Mouse (Mus musculus) activated CD4-positive, CD25-positive, alpha-beta regulatory T cell, adult 4 months (primary cell): ENCODE data around the gene Samd1. TPM values are rescaled to one million over a fixed set of nuclear protein-coding genes. Genes with fewer than 3 reads are reported as not detected.
"Not testable (repeated sequence)": the region's sequence is repeated elsewhere in the genome, so short reads cannot be mapped to it uniquely, and the experiment has no call there.

Source experiments
- ATAC-seq: one replicate; pipeline ENCODE4 v1.8.0; 2017
- polyA plus RNA-seq, 2 experiments: library from polyadenylated mRNA; unstranded; fragments of 100-300 nt; shearing (Covaris generic); gene quantifications; one replicate each; pipeline ENCODE4 v1.2.1; 2017

Samd1 gene
- 1 to 10 TPM; 5.5 to 5.9 TPM for polyA plus RNA-seq

DNA sequence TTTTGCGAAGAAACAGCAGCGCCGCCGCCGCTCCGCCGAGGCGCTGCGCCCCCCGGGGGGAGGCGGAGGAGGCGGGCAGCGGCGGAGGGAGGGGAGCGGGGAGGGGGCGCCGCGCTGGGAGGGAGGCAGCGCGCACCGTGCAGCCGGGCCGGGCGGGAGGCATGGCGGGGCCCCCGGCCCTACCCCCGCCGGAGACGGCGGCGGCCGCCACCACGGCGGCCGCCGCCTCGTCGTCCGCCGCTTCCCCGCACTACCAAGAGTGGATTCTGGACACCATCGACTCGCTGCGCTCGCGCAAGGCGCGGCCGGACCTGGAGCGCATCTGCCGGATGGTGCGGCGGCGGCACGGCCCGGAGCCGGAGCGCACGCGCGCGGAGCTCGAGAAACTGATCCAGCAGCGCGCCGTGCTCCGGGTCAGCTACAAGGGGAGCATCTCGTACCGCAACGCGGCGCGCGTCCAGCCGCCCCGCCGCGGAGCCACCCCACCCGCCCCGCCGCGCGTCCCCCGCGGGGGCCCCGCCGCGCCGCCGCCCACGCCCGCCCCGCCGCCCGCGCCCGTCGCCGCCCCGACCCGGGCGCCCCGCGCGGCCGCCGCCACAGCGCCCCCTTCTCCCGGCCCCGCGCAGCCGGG lies at the start of gene Samd1:
Gene Samd1 (plus strand): TSS at position 162 of the 631 bp plus-strand sequence.
- ATAC-seq = no peak

DNA sequence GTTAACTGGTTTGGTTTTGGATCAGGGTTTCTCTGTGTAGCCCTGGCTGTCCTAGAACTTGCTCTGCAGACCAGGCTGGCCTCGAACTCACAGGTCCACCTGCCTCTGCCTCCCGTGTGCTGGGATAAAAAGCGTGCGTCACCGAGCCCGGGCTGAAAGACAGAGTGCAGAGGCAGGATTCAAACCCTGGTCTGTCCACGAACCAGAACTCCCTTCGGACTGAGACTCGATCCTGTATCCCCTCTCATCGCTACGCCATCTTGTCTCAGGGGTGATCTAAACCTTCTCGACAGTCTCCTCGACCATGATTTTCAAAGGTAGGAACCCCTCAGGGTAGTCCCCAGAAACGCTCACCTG lies 42.7 kb upstream of the Samd1 start:
- ATAC-seq = no peak

DNA sequence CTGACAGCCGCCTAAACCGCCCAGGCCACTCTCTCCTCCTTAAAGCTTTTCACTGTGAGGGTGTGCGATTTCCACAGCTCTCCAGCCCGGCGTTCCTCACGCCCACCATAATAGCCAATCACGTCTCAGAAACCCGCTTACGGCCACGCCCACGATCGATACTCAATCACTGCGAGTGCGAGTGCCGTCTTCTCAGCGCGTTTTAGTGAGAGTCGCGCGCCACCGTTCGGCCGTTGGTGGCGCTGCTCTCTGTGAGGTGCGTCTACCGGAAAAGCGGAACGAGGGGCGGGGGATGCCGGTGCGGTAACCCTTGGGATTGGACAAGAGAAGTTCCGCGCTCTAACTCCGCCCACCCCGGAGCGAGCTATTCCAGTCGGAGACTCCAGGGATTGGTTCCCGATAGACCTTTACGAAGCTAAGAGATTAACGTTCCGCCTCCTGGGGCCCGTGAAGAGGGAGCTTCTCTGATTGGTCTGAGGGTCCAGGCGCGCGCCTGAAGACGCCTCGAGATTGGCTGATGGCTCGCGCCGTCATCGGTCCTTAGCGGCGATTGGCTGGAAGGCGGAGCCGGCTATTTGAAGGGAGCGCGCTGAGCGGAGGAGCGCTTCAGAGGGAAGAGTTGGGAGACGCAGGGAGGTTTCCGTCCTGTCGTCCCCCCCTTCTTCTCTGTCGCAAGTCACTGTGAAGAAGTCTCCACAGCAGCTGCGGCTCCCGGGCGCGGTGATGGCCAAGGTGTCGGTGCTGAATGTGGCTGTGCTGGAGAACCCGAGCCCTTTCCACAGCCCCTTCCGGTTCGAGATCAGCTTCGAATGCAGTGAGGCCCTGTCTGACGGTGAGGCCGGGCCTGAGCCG lies 42.1 kb upstream of the Samd1 start, which contains the start of the genes Gm10644 and Asf1b:
Gene Gm10644 (minus strand): TSS at position 100 of the 852 bp plus-strand sequence.
Gene Asf1b (plus strand): TSS at position 402 of the 852 bp plus-strand sequence.
- ATAC-seq = peak; percentile 90

DNA sequence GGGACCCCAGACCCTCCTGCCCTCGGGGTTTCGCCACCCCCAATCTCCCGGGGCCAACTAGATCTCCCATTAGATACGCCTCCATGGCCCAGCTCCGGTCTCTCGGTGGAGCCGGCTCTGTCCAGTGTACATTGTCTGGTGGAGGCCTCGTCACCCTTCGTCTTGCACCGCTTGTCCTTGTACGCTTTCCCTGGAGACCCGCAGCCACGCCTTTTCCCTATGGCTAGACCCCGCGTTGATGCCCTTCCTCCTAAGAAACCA lies 41.6 kb upstream of the Samd1 start:
- no peak for ATAC-seq

DNA sequence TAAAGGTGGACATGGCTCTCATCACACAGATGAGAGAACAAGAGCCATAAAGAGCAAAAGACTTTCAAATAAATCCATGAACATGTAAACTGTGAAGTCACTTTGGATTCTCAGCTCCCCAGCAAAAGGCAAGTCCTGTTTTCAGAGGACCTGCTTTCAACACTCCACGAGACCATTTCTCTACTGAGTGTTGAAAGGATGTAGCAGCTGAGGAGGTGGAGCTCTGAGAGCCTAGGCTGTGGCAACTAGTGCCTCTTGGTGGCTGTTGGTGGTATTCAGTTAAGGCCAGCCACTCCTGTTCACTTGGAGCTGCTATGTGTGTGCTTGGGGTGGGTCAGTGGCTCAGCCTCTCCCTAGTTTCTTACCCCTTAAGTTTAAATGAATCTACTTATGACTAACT lies 40.7 kb upstream of the Samd1 start:
- no peak for ATAC-seq

DNA sequence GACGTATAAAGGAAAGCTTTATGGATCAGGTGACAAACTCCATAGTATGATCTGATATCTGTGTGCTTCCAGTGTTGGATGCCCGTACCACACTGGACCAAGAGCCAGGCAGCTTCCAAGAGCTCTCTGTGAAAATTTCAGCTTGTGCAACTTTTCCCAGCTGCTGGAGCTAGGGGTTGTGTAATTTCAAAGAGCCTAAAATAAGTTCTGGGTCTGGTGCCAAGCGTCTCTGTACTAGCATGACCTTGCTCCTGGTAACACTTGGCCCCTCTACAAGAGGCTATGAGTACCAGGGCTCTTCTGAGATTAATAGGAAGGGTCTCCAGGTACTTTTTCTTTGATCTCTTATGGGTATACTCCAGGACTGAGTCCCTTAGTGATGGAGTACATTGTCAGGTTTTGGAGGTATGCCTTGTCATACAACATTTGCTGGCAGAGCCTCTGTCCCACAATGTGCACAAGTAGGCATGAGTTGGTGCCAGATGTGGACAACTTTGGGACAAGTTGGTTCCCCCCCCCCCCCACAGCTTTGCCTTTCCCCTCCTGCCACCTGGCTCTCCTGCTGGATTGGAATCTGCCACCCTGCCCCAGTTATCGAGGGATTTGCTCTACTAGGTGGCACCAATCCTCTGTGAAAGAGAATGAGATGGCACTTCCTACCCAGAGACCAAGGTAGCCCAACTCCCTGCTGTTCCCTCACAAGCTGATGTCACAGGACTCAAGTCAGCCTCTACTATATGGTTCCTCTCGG lies 33.3 kb upstream of the Samd1 start:
- no peak for ATAC-seq

DNA sequence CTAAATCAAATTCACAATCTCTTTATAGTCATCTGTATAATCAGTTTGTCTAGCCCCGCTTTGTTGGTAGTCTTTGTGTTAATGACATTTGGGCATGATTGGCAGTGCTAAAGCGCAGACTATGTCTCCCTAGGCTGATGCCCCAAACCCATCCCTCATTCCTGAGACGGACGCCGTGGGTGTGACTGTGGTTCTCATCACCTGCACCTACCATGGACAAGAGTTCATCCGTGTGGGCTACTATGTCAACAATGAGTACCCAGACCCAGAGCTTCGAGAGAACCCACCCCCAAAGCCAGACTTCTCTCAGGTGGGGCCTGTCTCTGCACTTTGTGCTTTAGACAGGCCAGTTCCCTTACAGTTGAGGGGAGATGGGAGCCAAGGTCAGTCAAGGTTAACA lies 29.8 kb upstream of the Samd1 start:
- no peak for ATAC-seq

DNA sequence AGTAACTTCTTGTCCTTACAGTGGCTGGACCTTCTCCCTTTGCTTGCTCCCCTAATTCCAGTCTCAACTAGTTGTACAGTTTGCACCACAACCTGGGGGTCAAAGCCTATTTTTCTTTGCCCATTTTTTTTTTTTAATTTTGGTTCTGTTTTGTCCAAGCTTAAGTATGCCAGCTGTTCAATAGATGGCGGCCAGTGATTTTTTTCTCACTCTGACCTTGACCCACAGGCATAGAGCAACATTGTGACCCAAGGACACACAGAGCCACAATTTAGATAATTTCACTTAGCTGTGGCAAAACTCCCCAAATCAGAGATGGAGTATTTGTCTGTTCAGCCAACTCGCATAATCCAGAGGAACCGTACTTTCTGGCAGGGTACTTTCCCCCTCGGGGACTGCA lies 26.4 kb upstream of the Samd1 start:
- no peak for ATAC-seq

DNA sequence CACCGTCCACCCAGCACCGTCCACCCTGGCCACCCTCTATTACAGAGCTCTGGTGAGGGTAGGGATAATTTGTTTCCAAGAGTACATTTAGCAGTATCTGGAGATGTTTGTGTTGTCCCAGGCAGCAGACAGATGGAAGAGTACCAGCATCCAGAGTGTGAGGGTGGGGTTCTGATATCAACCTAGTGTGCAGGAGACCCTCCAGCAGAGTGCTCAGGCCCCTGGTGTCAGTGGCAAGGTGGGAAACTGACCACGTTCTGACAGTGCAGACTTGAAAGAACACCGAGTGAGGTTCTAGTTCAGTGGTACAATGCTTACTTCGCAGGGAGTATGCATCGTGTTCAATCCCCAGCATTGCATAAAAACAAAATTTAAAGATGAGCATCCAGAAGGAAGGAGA lies 25.8 kb upstream of the Samd1 start:
- no peak for ATAC-seq

DNA sequence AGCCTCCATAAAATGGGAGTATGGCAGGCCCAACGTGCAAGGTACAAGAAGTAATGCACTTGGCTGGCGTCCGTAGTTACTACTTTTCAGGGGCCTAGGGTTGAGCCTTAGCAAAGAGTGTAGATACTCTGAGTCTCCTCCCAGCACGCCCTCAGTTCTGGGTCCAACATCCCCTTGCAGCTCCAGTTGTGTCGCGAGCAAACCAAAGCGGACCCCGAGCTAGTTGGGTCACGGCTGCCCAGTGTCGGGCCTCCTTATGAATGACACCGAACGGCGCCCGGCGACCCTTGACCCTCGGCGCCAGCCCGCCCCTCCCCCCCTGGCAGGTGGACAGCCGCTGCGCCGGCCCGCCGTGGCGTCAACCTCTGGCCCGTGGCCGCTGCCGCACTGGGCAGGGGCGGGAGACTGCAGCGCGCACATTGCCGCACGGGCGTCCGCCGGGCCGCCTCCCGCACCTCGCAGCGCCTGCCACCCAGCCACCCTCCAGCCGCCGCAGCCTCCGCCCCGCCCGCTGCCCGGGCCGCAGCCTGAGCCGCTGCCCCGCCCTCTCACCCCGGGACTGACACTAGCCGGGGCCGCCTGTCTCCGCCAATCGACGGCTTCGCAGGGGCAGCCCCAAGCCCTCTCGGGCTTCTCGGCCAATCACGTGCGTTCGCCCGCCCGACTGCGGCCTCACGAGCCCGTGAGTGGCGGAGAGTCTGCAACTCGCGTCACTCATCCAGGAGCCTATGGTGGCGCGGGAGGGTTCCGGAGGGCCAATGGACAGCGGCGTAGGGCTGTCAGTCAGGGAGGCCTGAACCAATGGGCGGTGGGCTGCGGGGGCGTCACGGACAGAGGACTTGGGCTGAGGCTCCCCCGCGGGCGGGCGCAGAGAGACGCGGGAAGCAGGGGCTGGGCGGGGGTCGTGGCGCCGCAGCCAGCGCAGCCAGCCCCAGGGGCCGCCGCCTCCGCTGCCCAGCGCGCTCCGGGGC lies 25.0 kb upstream of the Samd1 start, which contains the start of gene Prkaca:
Gene Prkaca (plus strand): TSS at position 844 of the 971 bp plus-strand sequence.
- ATAC-seq = peak; percentile 99

DNA sequence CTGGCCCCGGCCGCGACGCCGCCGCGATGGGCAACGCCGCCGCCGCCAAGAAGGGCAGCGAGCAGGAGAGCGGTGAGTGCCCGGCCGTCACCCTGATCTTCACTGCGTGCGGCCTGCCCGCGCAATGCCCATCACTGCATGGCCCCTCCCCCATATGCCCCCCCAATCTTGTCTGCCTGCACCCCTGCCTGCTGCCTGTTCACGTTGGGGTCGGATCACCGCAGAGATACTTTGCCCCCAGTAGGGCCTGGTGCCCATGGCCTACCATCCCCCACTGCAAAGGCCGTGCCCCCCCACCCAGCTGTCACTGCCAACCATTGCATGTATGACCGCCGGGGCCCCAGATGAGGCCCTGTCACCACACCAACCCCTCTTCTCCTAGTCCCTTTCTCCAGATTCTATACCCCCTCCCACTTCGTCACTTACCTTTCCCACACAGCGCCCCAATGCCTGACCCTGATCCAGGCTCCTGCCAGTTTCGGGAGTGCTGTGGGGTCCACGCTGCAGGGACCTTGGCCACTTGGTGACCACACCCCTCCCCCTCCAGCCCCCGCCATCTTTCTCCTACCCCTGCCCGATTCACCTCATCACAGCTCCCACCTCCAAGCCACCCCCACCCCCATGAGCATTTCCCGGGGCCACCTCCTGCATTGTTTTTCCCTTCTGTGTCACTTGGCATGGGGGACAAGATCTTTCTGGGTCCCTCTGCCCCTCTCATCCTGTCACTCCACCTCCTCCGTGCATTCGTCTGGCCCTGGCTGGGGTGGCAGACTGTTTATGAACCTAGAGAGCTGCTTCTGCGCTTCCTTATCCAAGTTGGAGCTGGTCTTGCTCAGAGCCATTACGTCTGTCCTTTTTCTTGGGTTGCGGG lies 24.1 kb upstream of the Samd1 start:
- ATAC-seq = no peak

DNA sequence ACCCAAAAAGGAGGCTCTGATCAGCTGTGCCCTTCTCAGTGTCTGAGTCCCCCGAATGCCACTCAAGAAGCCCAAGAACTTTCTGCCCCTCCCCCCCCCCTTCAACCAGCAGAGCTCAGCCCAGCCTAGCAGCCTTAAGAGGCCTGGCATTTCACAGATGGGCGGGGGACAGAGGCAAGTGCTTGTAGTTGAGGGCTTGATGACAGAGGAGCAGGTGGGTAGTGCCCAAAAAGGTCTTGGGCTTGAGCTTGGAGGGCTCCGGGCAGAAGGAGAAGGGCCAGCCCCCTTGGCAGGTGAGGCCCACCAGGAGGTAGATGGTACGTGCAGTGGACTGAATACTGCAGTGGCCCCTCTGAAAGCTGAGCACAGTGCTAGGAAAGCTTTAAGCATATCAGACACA lies 23.0 kb upstream of the Samd1 start:
- ATAC-seq = no peak

DNA sequence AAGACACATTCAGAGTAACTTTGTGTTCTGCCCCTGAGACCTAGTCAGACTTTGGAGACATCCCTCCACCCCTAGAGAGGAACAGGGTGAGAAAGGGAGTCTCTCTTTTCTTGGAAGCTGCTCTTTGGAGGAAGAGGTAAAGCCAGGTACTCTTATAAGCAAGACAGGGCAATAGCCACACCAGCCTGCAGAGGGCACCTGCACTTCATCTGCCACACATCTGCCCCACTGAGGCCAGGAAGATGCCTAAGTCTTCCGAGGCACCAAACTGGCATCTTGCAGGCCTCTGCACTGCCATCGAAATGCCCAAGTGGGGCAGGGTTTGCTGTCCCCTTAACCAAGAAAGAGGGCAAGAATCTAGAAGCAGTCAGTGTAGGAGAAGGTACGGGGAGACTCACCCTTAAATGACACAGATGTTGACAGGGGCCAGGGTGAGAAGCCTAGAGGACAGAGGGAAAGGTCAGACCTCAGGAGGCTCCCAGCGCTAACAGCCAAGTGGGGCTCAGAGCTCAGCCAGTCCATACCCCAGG lies 21.3 kb upstream of the Samd1 start:
- no peak for ATAC-seq

DNA sequence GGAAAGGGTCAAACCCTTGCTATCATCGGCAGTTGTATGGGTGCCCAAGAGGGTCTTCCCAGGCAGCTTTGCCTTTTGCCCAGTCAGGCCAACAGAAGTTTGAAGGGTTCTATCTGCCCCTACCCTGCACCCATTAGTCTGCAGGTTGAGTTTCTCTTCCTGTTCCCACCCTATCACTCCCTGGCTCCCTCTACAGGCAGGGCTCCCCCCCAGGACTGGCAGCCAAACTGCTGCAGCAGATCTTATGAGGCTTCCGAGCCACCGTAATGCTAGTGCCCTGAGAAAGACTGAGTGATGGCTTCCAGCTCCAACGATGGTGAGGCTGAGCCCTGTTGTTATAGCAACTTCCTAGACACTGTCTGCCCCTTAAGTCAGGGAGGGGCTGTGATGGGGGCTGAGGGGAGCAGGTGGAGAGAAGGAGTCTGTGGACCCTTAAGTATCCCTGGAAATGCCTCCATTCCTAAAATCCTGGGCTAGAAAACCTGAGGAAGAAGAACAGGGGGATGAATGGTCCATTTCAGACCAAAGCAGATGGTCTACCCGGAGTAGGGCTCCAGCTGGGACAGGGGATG lies 20.6 kb upstream of the Samd1 start:
- ATAC-seq = no peak

DNA sequence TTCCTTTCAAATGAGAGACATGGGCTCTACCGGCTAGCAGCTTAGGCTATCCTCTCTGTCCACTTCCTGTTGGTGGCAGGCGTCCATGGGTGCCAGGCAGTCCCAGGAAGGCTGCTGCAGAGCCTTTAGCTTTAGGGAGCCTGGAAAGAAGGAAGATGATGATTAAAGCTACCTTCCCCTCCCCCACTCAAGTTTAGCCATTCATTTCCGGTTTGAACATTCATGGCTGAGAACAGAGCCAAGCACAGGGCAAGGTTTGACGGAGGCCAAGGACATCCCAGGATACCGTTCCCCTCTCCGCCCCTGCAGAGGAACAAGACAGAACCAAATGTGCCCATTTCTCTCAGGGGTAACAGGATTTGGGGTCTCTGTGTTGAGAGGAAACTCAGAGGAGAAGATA lies 19.8 kb upstream of the Samd1 start:
- ATAC-seq = no peak

DNA sequence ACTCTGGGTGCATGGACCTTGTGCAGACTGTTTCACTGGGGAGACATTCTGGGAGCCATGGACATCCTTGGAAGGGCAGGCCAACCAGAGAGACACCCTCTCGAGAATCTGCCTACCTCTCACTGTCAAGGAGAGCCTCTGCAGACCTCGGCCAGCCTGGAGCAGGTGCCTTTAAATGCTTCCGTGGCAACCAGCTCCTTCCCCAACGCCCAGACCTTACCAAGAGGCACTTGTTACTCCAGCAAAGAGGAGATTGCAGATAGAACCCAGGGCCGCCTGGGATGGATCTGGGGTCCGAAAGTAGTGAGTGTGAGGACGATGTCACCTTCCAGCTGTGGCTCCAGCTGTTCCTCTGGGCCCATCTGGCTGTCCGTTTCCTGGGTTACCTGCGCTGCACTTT lies 19.3 kb upstream of the Samd1 start:
- no peak for ATAC-seq

DNA sequence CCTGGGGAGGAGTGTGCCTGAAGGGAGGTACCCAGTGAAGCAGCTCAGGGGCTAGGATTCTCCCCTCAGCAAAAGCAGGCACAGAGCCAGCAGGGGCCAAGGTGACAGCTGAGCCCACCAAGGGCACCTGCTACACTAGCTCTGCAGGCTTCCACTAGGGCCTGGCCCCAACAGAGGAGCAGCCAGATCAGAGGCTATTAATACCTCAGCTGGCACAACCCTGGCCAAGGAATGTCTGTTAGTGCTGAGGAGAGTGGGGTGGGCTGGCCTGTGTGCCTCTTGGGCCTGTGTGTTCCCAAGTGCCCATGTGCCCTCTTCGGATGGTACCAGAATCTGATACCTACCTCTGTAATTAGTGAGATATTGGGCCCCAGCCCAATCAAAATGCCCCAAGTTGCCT lies 17.2 kb upstream of the Samd1 start:
- ATAC-seq = no peak

DNA sequence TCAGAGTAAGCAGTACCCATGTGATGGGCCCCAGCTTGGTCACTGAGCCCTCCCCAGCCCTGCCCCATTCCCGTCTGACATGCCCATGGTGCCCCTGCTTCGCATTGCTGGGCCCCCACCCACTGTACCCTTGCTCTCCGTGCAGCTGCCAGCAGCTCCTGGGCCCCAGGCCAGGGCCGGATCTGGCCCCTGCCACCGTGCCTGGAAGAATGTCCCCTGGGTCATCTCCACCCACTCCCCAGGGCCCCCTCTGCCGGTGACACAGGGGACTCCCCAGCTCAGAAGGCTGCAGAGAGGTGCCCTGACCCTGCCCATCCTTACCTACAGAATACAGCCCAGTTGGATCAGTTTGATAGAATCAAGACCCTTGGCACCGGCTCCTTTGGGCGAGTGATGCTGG lies 16.6 kb upstream of the Samd1 start:
- ATAC-seq = no peak

DNA sequence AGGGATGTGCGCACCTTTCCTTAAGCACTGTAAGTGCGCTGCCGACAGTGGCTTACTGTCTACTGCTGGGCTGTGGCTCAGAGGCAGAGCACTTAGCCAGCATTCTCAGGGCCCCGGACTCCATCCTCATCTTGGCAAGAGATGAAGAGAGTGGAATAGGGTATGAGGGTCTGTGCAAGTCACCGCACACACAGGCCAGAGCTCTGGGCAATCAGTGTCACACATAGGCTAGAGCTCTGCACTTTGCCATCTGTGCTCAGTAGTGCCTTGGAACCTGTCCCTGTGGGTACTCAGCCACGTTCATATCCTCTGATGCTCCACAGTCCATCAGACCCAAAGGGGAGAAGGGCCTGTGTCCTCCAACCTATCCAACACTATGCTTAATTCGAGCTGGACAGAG lies 15.9 kb upstream of the Samd1 start:
- no peak for ATAC-seq

DNA sequence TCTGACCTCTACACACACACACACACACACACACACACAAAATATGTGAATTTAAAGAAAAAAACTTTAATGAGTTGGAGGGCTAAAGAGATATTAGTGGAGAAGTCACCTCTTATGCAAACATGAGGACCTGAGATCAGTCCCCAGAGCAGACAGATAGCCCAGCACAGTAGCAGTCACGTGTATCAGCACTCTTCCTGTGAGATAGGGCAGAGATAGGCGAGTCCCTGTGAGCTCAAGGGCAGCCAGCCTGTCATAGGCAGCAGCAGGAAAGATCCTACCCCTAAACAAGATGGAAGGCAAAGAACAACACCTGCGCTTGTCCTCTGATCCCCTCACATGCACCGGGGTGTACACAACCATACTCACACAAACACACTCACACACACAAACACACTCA lies 15.0 kb upstream of the Samd1 start:
- ATAC-seq = no peak

DNA sequence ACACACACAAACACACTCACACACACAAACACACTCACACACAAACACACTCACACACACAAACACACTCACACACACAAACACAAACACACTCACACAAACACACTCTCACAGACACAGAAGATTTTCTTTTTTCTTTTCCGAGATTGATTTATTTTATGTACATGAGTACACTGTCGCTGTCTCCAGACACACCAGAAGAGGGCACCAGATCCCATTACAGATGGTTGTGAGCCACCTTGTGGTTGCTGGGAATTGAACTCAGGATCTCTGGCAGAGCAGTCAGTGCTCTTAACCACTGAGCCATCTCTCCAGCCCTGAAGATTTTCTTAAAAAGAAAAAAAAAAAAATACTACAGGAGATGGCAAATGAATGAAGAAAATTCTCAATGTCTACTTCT lies 14.2 kb upstream of the Samd1 start:
- ATAC-seq = not testable (repeated sequence)
